Mouse (Mus musculus): ENCODE results near the gene Slc35e3. TPM values are rescaled to one million over a fixed set of nuclear protein-coding genes. Genes with fewer than 3 reads are reported as not detected.
"Not testable (repeated sequence)": the region's sequence is repeated elsewhere in the genome, so short reads cannot be mapped to it uniquely, and the experiment has no call there.

The Slc35e3 gene
- total RNA-seq, 2 experiments from 2014 or later: 31.1 to 34.6 TPM

DNA sequence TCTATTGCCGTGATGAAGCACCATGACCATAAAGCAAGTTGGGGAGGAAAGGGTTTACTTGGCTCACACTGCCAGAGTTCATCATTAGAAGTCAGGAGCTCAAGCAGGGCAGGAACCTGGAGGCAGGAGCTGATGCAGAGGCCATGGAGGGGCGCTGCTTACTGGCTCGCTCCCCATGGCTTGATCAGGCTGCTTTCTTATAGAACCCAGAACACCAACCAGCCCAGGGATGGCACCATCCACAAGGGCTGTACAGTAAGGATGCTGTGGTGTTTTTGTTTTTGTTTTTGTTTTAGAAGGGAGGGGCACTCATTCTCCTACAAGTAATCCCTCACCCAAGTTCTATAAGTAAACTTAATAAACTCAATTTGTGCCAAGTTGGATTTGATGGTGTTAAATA, 29.5 kb downstream of the Slc35e3 start:
- no peak for DNase-seq (ENCODE audit: low spot score in 2 of 2)

DNA sequence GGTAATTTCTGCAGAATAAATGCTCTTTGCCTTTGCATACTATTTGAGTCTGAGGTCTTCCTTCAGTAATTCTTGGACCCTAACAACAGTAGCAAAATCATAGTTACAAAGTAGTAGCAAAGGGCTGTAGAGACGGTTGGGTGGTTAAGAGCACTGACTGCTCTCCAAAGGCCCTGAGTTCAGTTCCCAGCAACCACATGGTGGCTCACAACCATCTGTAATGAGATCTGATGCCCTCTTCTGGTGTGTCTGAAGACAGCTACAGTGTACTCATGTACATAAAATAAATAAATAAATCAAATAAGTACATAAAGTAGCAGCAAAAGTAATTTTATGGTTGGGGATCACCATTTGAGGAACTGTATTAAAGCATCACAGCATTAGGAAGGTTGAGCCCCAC, 30.5 kb downstream of the Slc35e3 start:
- DNase-seq (ENCODE audit: low spot score in 2 of 2): not testable (repeated sequence)

GRCm38 (mm10) chr10:117714928-117715500, 31.2 kb downstream of the Slc35e3 start:
- DNase-seq (ENCODE audit: low spot score in 2 of 2): no peak

- no peak for DNase-seq (ENCODE audit: low spot score in 2 of 2)
These were observed 32.1 kb downstream of the Slc35e3 start for GRCm38 (mm10) chr10:117714048-117714545.

GRCm38 (mm10) chr10:117713466-117713865, 32.7 kb downstream of the Slc35e3 start:
- DNase-seq (ENCODE audit: low spot score in 2 of 2): no peak

DNA sequence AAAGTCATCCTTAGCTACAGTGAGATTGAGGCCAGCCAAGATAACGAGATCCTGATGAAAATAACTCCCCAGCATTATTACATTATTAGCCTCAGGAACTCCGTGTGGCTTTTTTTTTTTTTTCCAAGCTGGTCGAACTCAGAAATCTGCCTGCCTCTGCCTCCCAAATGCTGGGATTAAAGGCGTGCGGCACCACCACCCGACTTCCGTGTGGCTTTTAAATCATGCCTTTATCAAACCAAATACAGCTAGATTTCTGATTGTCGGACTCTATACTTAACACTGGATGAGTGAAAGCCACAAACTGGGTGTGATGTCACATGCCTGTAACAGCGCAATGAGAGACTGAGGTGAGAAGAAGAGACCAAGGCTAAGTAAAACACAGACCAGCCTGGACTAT, 33.3 kb downstream of the Slc35e3 start:
- no peak for DNase-seq (ENCODE audit: low spot score in 2 of 2)

GRCm38 (mm10) chr10:117712191-117712754, 33.9 kb downstream of the Slc35e3 start:
- DNase-seq (ENCODE audit: low spot score in 2 of 2): no peak

DNA sequence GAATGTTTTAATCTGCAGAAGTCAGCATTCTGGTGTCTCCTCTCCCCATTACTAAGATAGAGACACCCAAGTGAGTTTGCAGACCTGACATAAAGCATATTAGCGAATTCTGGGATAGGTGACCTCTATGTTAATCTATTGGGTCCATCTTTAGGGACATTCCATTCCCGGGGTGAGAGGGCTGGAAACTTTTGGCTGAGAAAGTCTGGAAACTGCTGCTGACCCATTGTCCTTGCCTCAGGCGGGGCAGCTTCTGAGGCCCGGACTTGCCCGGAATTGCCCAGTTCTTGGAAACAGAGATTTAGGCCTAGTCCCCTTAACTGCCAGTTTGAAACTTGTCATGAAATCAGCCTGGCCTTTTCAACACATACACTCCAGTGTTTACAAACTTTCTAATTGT, 34.8 kb downstream of the Slc35e3 start:
- no peak for DNase-seq (ENCODE audit: low spot score in 2 of 2)

DNA sequence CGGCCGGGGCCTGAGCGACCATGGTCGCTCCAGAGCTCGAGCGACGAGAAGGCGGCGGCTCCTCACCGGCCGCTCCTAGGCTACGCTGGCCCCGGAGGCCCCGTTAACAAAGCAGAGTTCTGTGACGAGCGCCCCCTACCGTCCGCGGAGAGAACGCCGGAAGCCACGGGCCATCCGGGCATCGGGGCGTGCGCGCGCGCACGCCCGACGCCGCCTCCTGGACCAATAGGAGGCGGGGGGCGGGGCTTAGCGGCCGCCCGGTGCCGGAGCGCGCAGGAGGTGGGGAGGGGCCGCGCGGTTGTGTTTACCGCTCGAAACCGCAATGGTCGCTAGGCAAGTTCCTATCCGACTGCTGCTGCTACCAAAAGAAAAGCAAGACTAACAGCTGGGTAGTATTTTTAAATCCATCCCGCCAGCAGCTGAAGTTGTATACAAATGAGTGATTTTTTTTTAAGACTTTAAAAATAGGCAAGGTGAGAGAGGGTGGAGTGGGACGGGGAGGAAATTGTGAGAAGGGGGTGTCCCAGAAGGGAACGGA, 35.5 kb downstream of the Slc35e3 start, which contains the start of gene Mdm2:
Gene Mdm2 (minus strand): TSS at position 155 of the 538 bp plus-strand sequence.
- DNase-seq (ENCODE audit: low spot score in 2 of 2): peak; percentile 99

DNA sequence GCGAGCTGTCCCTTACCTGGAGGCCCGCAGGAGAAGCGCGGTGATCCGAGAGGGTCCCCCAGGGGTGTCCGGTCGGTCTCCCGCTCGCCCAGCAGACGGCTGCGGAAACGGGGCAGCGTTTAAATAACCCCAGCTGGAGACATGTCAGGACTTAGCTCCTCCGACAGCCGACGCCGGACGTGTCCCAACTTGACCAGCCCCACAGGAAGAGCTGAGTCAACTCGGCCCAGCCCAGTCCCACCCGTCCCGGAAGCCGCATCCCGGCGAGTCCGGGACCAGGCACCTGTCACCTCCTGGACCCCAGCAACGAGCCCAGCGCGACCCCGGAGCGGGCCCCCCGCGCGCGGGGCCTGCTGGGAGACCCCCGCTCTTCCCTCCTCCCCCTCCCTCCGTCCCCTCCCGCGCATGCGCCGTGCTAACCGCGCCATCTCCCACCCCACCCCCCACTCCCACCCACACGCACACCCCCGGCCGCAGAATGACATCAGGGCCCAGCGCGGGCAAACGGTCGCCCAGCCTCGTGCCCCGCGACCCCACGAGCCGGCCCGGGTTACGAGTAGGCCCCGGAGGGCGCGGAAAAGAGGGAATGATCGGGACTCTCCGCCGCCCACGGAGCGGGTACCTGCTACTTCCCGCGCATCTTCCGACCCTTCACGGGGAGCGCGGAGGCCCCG, 36.1 kb downstream of the Slc35e3 start:
- peak; percentile 74 to 82 for DNase-seq (ENCODE audit: low spot score in 2 of 2)

- DNase-seq (ENCODE audit: low spot score in 2 of 2): no peak
These were observed 36.8 kb downstream of the Slc35e3 start for GRCm38 (mm10) chr10:117709326-117709830.

DNA sequence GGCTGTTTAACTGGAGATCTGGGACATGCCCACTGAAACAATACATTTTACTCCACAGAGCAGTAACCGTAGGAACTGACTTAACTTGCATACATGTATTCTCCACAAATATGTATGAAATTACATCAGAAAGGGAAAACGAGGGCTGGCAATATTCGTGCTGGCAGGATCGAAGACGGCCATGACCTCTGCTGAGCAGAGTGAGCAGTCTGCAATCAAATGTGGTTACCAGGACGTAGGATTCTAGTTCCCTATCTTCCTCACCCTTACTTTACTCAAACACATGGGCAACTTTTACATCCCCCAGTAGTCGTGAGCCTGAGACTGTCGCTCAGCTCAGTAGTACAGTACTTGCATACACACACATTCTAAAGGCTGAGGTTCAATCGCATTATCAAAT, 37.3 kb downstream of the Slc35e3 start:
- DNase-seq (ENCODE audit: low spot score in 2 of 2): no peak

- no peak for DNase-seq (ENCODE audit: low spot score in 2 of 2)
These were observed 37.8 kb downstream of the Slc35e3 start for GRCm38 (mm10) chr10:117708376-117708775.

GRCm38 (mm10) chr10:117707114-117707838, 38.9 kb downstream of the Slc35e3 start:
- DNase-seq (ENCODE audit: low spot score in 2 of 2): no peak

- no peak for DNase-seq (ENCODE audit: low spot score in 2 of 2)
These were observed 39.7 kb downstream of the Slc35e3 start for GRCm38 (mm10) chr10:117706440-117706839.

DNA sequence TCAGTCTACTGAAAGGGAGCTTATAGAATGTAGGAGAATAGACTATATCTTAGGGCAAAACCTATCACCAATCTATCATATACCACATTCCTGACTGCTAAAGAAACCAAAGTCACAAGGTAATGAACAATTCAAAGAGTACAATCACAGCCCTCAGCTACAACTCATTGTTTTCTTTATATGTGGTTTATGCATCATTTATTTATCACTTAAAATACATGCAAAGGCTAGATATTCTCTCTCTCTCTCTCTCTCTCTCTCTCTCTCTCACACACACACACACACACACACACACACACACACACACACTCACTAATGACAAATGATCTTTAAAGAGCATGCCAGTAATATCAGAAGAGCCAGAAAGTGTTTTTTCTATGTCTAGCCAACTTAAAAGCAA, 40.4 kb downstream of the Slc35e3 start:
- DNase-seq (ENCODE audit: low spot score in 2 of 2): no peak

- DNase-seq (ENCODE audit: low spot score in 2 of 2): no peak
These were observed 41.2 kb downstream of the Slc35e3 start for GRCm38 (mm10) chr10:117704964-117705335.

GRCm38 (mm10) chr10:117704314-117704963, 41.7 kb downstream of the Slc35e3 start:
- not testable (repeated sequence) for DNase-seq (ENCODE audit: low spot score in 2 of 2)

DNA sequence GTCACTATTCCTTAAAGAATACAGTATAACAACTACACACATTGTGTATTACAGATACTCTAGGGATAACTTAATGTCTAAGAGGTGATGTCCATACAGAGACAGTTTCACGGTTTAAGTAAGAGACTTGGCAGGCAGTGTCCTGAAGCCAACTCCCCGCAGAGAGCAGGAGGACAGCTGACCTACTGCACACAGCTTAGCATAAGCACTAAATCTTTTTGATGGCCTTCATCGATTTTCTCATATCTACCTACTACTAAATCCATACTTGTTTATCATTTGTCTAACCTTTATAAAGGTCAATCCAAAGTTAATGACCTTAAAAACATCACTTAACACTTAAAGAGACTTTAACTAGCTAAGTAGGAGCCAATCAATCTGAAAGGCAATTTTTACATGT, 42.7 kb downstream of the Slc35e3 start:
- DNase-seq (ENCODE audit: low spot score in 2 of 2): no peak

GRCm38 (mm10) chr10:117702024-117702833, 43.9 kb downstream of the Slc35e3 start:
- no peak for DNase-seq (ENCODE audit: low spot score in 2 of 2)

Data from layer of hippocampus, postnatal 10 days (tissue).